Mouse (Mus musculus): ENCODE measurements around the gene Spata13. TPM values are rescaled to one million over a fixed set of nuclear protein-coding genes. Genes with fewer than 3 reads are reported as not detected.

The Spata13 gene
- polyA plus RNA-seq, 1 experiment from 2014 or later = 16.1 TPM

- DNase-seq (ENCODE audit: low spot score) (no peak), ATAC-seq (replicated peaks; ENCODE audit: low FRiP score) (no peak)
- no peak overlapping the region for H3K4me3 ChIP-seq (ENCODE audit: low read depth, low read length)
- no peaks in the 10 kb centered on the region for H3K36me3 ChIP-seq (ENCODE audit: control insufficient read depth, insufficient read depth, low read length)
- no peaks in the 10 kb centered on the region for H3K4me1 ChIP-seq (replicated peaks; ENCODE audit: control insufficient read depth, insufficient read depth, low read length)
- H3K27ac ChIP-seq (ENCODE audit: low read depth, low read length) = no peak overlapping the region
- H3K27me3 ChIP-seq (replicated peaks; ENCODE audit: control insufficient read depth, insufficient read depth, low read length) = no peaks in the 10 kb centered on the region
- WGBS = 67% methylated on average over 4 of the region's 4 CpGs
- H3K9ac ChIP-seq (ENCODE audit: low read depth, low read length) = no peak overlapping the region
- H3K4me2 ChIP-seq = no peak overlapping the region
- H3K9me3 ChIP-seq (ENCODE audit: control insufficient read depth, low read length) = no peaks in the 10 kb centered on the region
Observed at GRCm38 (mm10) chr14:60606194-60606593, 27.6 kb upstream of the Spata13 start.

- Histone ChIP-seq H3K9me3 (ENCODE audit: control insufficient read depth, low read length) (no peaks in the 10 kb centered on the region), H3K4me3 (ENCODE audit: low read depth, low read length) (no peak overlapping the region), H3K36me3 (ENCODE audit: control insufficient read depth, insufficient read depth, low read length) (no peaks in the 10 kb centered on the region), H3K27ac (ENCODE audit: low read depth, low read length) (no peak overlapping the region), H3K4me2 (no peak overlapping the region), H3K4me1 (replicated peaks; ENCODE audit: control insufficient read depth, insufficient read depth, low read length) (no peaks in the 10 kb centered on the region), H3K27me3 (replicated peaks; ENCODE audit: control insufficient read depth, insufficient read depth, low read length) (no peaks in the 10 kb centered on the region), H3K9ac (ENCODE audit: low read depth, low read length) (no peak overlapping the region)
- no peak for DNase-seq (ENCODE audit: low spot score)
- 86% methylated on average over 4 of the region's 4 CpGs for WGBS
- no peak for ATAC-seq (replicated peaks; ENCODE audit: low FRiP score)
Observed at GRCm38 (mm10) chr14:60607743-60608142, 26.1 kb upstream of the Spata13 start.

- no peak for ATAC-seq (replicated peaks; ENCODE audit: low FRiP score)
- Histone ChIP-seq H3K36me3 (ENCODE audit: control insufficient read depth, insufficient read depth, low read length) (no peaks in the 10 kb centered on the region), H3K27me3 (replicated peaks; ENCODE audit: control insufficient read depth, insufficient read depth, low read length) (no peaks in the 10 kb centered on the region), H3K4me2 (no peak overlapping the region), H3K9me3 (ENCODE audit: control insufficient read depth, low read length) (no peaks in the 10 kb centered on the region), H3K4me3 (ENCODE audit: low read depth, low read length) (no peak overlapping the region), H3K4me1 (replicated peaks; ENCODE audit: control insufficient read depth, insufficient read depth, low read length) (no peaks in the 10 kb centered on the region), H3K27ac (ENCODE audit: low read depth, low read length) (no peak overlapping the region), H3K9ac (ENCODE audit: low read depth, low read length) (no peak overlapping the region)
- no peak for DNase-seq (ENCODE audit: low spot score)
- 59% methylated on average over 1 of the region's 1 CpGs for WGBS
Observed at GRCm38 (mm10) chr14:60609160-60609559, 24.6 kb upstream of the Spata13 start.

- Histone ChIP-seq H3K4me3 (ENCODE audit: low read depth, low read length) (no peak overlapping the region), H3K4me1 (replicated peaks; ENCODE audit: control insufficient read depth, insufficient read depth, low read length) (no peaks in the 10 kb centered on the region), H3K27ac (ENCODE audit: low read depth, low read length) (no peak overlapping the region), H3K4me2 (no peak overlapping the region), H3K27me3 (replicated peaks; ENCODE audit: control insufficient read depth, insufficient read depth, low read length) (no peaks in the 10 kb centered on the region), H3K9me3 (ENCODE audit: control insufficient read depth, low read length) (no peaks in the 10 kb centered on the region), H3K36me3 (ENCODE audit: control insufficient read depth, insufficient read depth, low read length) (no peaks in the 10 kb centered on the region), H3K9ac (ENCODE audit: low read depth, low read length) (no peak overlapping the region)
- 62% methylated on average over 7 of the region's 7 CpGs for WGBS
- no peak for DNase-seq (ENCODE audit: low spot score)
- ATAC-seq (replicated peaks; ENCODE audit: low FRiP score) = no peak
Observed at GRCm38 (mm10) chr14:60612671-60613070, 21.1 kb upstream of the Spata13 start.

- H3K9me3 ChIP-seq (ENCODE audit: control insufficient read depth, low read length) = no peaks in the 10 kb centered on the region
- WGBS = 38% methylated on average over 9 of the region's 9 CpGs
Observed at GRCm38 (mm10) chr14:60621076-60621475, 12.7 kb upstream of the Spata13 start.

GRCm38 (mm10) chr14:60625486-60625885 lies 8.3 kb upstream of the Spata13 start:
- Histone ChIP-seq H3K27me3 (replicated peaks; ENCODE audit: control insufficient read depth, insufficient read depth, low read length) (no peaks in the 10 kb centered on the region), H3K4me1 (replicated peaks; ENCODE audit: control insufficient read depth, insufficient read depth, low read length) (no peaks in the 10 kb centered on the region), H3K9me3 (ENCODE audit: control insufficient read depth, low read length) (no peaks in the 10 kb centered on the region), H3K4me3 (ENCODE audit: low read depth, low read length) (no peak overlapping the region), H3K4me2 (no peak overlapping the region), H3K27ac (ENCODE audit: low read depth, low read length) (no peak overlapping the region), H3K9ac (ENCODE audit: low read depth, low read length) (no peak overlapping the region), H3K36me3 (ENCODE audit: control insufficient read depth, insufficient read depth, low read length) (no peaks in the 10 kb centered on the region)
- 60% methylated on average over 6 of the region's 6 CpGs for WGBS
- DNase-seq (ENCODE audit: low spot score) (no peak), ATAC-seq (replicated peaks; ENCODE audit: low FRiP score) (no peak)

More at GRCm38 (mm10) chr14:60621076-60621475, 12.7 kb upstream of the Spata13 start:
- DNase-seq (ENCODE audit: low spot score) (no peak), ATAC-seq (replicated peaks; ENCODE audit: low FRiP score) (no peak)
- Histone ChIP-seq H3K4me1 (replicated peaks; ENCODE audit: control insufficient read depth, insufficient read depth, low read length) (no peaks in the 10 kb centered on the region), H3K4me2 (no peak overlapping the region), H3K9ac (ENCODE audit: low read depth, low read length) (no peak overlapping the region), H3K27ac (ENCODE audit: low read depth, low read length) (no peak overlapping the region), H3K4me3 (ENCODE audit: low read depth, low read length) (no peak overlapping the region), H3K27me3 (replicated peaks; ENCODE audit: control insufficient read depth, insufficient read depth, low read length) (no peaks in the 10 kb centered on the region), H3K36me3 (ENCODE audit: control insufficient read depth, insufficient read depth, low read length) (no peaks in the 10 kb centered on the region)

GRCm38 (mm10) chr14:60629887-60630460 lies 3.8 kb upstream of the Spata13 start:
- H3K9me3 ChIP-seq (ENCODE audit: control insufficient read depth, low read length) = no peaks in the 10 kb centered on the region
- no peaks in the 10 kb centered on the region for H3K36me3 ChIP-seq (ENCODE audit: control insufficient read depth, insufficient read depth, low read length)
- no peaks in the 10 kb centered on the region for H3K4me1 ChIP-seq (replicated peaks; ENCODE audit: control insufficient read depth, insufficient read depth, low read length)
- no peak overlapping the region for H3K9ac ChIP-seq (ENCODE audit: low read depth, low read length)
- H3K4me2 ChIP-seq = no peak overlapping the region
- WGBS = 74% methylated on average over 9 of the region's 9 CpGs
- no peak overlapping the region for H3K4me3 ChIP-seq (ENCODE audit: low read depth, low read length)
- no peak for DNase-seq (ENCODE audit: low spot score)
- ATAC-seq (replicated peaks; ENCODE audit: low FRiP score) = no peak
- H3K27me3 ChIP-seq (replicated peaks; ENCODE audit: control insufficient read depth, insufficient read depth, low read length) = peaks cover 7% of the 10 kb centered on the region; the same call in 1 of the 2 replicates
- no peak overlapping the region for H3K27ac ChIP-seq (ENCODE audit: low read depth, low read length)

GRCm38 (mm10) chr14:60630981-60631380 lies 2.8 kb upstream of the Spata13 start:
- WGBS = 65% methylated on average over 4 of the region's 4 CpGs
- ATAC-seq (replicated peaks; ENCODE audit: low FRiP score) (no peak), DNase-seq (ENCODE audit: low spot score) (no peak)
- Histone ChIP-seq H3K36me3 (ENCODE audit: control insufficient read depth, insufficient read depth, low read length) (no peaks in the 10 kb centered on the region), H3K9me3 (ENCODE audit: control insufficient read depth, low read length) (no peaks in the 10 kb centered on the region), H3K4me1 (replicated peaks; ENCODE audit: control insufficient read depth, insufficient read depth, low read length) (no peaks in the 10 kb centered on the region; the same call in 1 of the 2 replicates), H3K27ac (ENCODE audit: low read depth, low read length) (no peak overlapping the region), H3K4me3 (ENCODE audit: low read depth, low read length) (no peak overlapping the region), H3K4me2 (no peak overlapping the region), H3K27me3 (replicated peaks; ENCODE audit: control insufficient read depth, insufficient read depth, low read length) (peaks cover 7% of the 10 kb centered on the region; the same call in 1 of the 2 replicates), H3K9ac (ENCODE audit: low read depth, low read length) (no peak overlapping the region)
